Mouse (Mus musculus) liver, postnatal 0 days (tissue): ENCODE data around the gene Pdzd2.

ENCODE experiments used
- CTCF ChIP-seq: sonication (generic); IDR thresholded peaks from 2 replicates; pipeline ENCODE4 v1.5.1; 2016; ENCODE audit warnings: antibody characterized with exemption, low read depth
- EP300 ChIP-seq: IDR thresholded peaks from 2 replicates; pipeline ENCODE4 v1.6.1; 2016; ENCODE audit warnings: antibody characterized with exemption, low read depth, mild to moderate bottlenecking

DNA sequence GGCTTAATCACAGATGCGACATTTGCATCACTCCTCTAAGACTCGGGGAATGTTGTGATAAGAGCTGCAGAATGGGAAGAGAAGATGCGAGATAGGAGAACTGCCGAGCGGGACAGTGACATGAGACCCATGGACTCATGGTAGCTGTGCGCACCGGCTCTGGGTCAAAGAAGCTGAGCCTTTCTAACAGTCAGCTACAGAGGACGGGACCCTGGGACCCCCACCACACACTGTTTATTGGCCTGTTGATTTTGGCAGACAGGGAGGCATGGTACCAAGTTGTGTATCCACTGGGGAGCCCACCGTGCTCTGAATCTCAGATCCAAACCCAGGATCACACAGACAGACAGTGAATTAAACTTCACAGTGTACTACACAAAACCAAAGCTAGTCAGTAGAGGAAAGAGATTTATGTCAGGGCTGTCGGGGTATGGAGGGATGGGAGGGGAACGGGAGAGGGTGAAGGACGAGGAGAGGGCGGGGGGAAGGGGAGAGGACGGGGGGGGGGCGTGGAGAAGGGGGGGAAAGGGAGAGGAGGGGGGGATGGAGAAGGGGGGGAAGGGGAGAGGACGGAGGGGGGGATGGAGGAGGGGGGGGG, 42.1 kb upstream of the Pdzd2 start:
- no peak for TF ChIP-seq EP300
- no peak for TF ChIP-seq CTCF
